14 mouse cellular contexts compared by ENCODE assay signal in genomic region chr3:63137391-63138147, GRCm38 (mm10).
DNase-seq lines count a peak whose midpoint lies in the region; ATAC-seq and TF ChIP-seq lines count a peak whose summit lies in the region.
"Had no signal": no experiment of that assay in that cellular context is flagged by ENCODE, and none has a peak within 500 bp of the region (broad histone marks: within the 10 kb centered on the region; RNA-seq: fewer than 3 reads in every experiment).

No protein-coding gene starts in this region.

- H3K27ac ChIP-seq in forebrain, embryonic 16.5 days (ENCODE audit: low read length), result no peak overlapping the region
- no peak overlapping the region for H3K27ac ChIP-seq in forebrain, embryonic 14.5 days (ENCODE audit: low read depth, low read length)
- H3K27ac ChIP-seq in lung, embryonic 16.5 days (ENCODE audit: low read length), result no peak overlapping the region
- H3K27ac ChIP-seq: forebrain, embryonic 10.5 days; hindbrain, embryonic 10.5 days; liver, embryonic 13.5 days had no signal

- no peak for TF ChIP-seq POLR2A in myocyte (IDR thresholded peaks at IDR 0.05; ENCODE audit: insufficient read length, low read depth)

- no peak overlapping the region for H3K4me2 ChIP-seq in forebrain, embryonic 16.5 days (ENCODE audit: low read length)
- no peak overlapping the region for H3K4me2 ChIP-seq in forebrain, embryonic 14.5 days (ENCODE audit: low read length)
- no peak overlapping the region for H3K4me2 ChIP-seq in lung, embryonic 16.5 days (ENCODE audit: low read depth, low read length)
- peak overlapping the region; percentile 35 for H3K4me2 ChIP-seq in myocyte (ENCODE audit: low read depth)
- H3K4me2 ChIP-seq: liver, embryonic 13.5 days had no signal

- no peaks in the 10 kb centered on the region for H3K36me3 ChIP-seq in forebrain, embryonic 16.5 days (ENCODE audit: control insufficient read depth, insufficient read depth)
- no peaks in the 10 kb centered on the region for H3K36me3 ChIP-seq in forebrain, embryonic 14.5 days (ENCODE audit: control insufficient read depth, insufficient read depth, low read length)
- H3K36me3 ChIP-seq in lung, embryonic 16.5 days (ENCODE audit: control insufficient read depth, insufficient read depth, low read length), result no peaks in the 10 kb centered on the region
- no peaks in the 10 kb centered on the region for H3K36me3 ChIP-seq in myocyte (ENCODE audit: control insufficient read depth, insufficient read depth)
- H3K36me3 ChIP-seq: forebrain, embryonic 10.5 days; hindbrain, embryonic 10.5 days; liver, embryonic 13.5 days had no signal

- H3K4me1 ChIP-seq in forebrain, embryonic 16.5 days (replicated peaks; ENCODE audit: control insufficient read depth, insufficient read depth, low read length), result no peaks in the 10 kb centered on the region
- H3K4me1 ChIP-seq in forebrain, embryonic 14.5 days (ENCODE audit: control insufficient read depth, insufficient read depth, low read length), result no peaks in the 10 kb centered on the region
- no peaks in the 10 kb centered on the region for H3K4me1 ChIP-seq in lung, embryonic 16.5 days (replicated peaks; ENCODE audit: control insufficient read depth, insufficient read depth, low read length)
- H3K4me1 ChIP-seq: forebrain, embryonic 10.5 days; hindbrain, embryonic 10.5 days; liver, embryonic 13.5 days had no signal

- H3K9me3 ChIP-seq in forebrain, embryonic 16.5 days (ENCODE audit: control insufficient read depth, low read length), result no peaks in the 10 kb centered on the region
- H3K9me3 ChIP-seq in forebrain, embryonic 14.5 days (replicated peaks; ENCODE audit: control insufficient read depth, low read length), result no peaks in the 10 kb centered on the region
- no peaks in the 10 kb centered on the region for H3K9me3 ChIP-seq in lung, embryonic 16.5 days (ENCODE audit: control insufficient read depth, low read length)
- H3K9me3 ChIP-seq: forebrain, embryonic 10.5 days; hindbrain, embryonic 10.5 days; liver, embryonic 13.5 days had no signal

- intact Hi-C loops in left cerebral cortex, postnatal 36 days (cut with DNase I), result no loop called here

- DNase-seq in forebrain, embryonic 14.5 days (ENCODE audit: low spot score), result no peak
- DNase-seq in lung, postnatal 14 days, result no peak
- DNase-seq in forelimb bud, embryonic 11.5 days (ENCODE audit: low read depth, low spot score), result peak; percentile 23
- no peak for DNase-seq in layer of hippocampus, adult 11-12 months (ENCODE audit: low spot score)
- DNase-seq in left cerebral cortex, postnatal 36 days (ENCODE audit: low spot score in 2 of 2), result no peak
- DNase-seq: cerebellum, postnatal 25 days; kidney, adult 8-10 months; liver, embryonic 13.5 days; thymus, postnatal 25 days had no signal

- no peak overlapping the region for H3K9ac ChIP-seq in forebrain, embryonic 16.5 days (replicated peaks; ENCODE audit: low read depth, low read length)
- no peak overlapping the region for H3K9ac ChIP-seq in forebrain, embryonic 14.5 days (ENCODE audit: low read length)
- H3K9ac ChIP-seq in lung, embryonic 16.5 days (ENCODE audit: low read length), result no peak overlapping the region
- H3K9ac ChIP-seq: liver, embryonic 13.5 days had no signal

- 70% methylated on average over 10 of the region's 10 CpGs for WGBS in forebrain, embryonic 16.5 days
- WGBS in forebrain, embryonic 14.5 days, result 78% methylated on average over 10 of the region's 10 CpGs
- WGBS in lung, embryonic 16.5 days, result 53% methylated on average over 10 of the region's 10 CpGs

- no peaks in the 10 kb centered on the region for H3K79me2 ChIP-seq in myocyte (ENCODE audit: control insufficient read depth, insufficient read depth)

- ATAC-seq in forebrain, embryonic 16.5 days, result peak; percentile 50
- no peak for ATAC-seq in forebrain, embryonic 14.5 days
- ATAC-seq in lung, embryonic 16.5 days (ENCODE audit: low read depth), result 0 out of 2 replicates have a peak, but pooled peaks have one; percentile 20

- no peaks in the 10 kb centered on the region for H3K27me3 ChIP-seq in forebrain, embryonic 16.5 days (replicated peaks; ENCODE audit: control insufficient read depth, insufficient read depth, low read length)
- H3K27me3 ChIP-seq in forebrain, embryonic 14.5 days (replicated peaks; ENCODE audit: control insufficient read depth, insufficient read depth, low read length), result no peaks in the 10 kb centered on the region
- no peaks in the 10 kb centered on the region for H3K27me3 ChIP-seq in lung, embryonic 16.5 days (ENCODE audit: control insufficient read depth, insufficient read depth, low read depth, low read length)
- H3K27me3 ChIP-seq in myocyte (ENCODE audit: control insufficient read depth, insufficient read depth, insufficient read length), result no peaks in the 10 kb centered on the region
- H3K27me3 ChIP-seq: liver, embryonic 13.5 days had no signal

- H3ac ChIP-seq in myocyte (ENCODE audit: control insufficient read depth, insufficient read length), result no peak overlapping the region

- no peak overlapping the region for H3K4me3 ChIP-seq in forebrain, embryonic 16.5 days (replicated peaks; ENCODE audit: low read length)
- no peak overlapping the region for H3K4me3 ChIP-seq in forebrain, embryonic 14.5 days (ENCODE audit: low read depth, low read length)
- H3K4me3 ChIP-seq in lung, embryonic 16.5 days (ENCODE audit: low read length), result no peak overlapping the region
- no peak overlapping the region for H3K4me3 ChIP-seq in myocyte
- H3K4me3 ChIP-seq: forebrain, embryonic 10.5 days; hindbrain, embryonic 10.5 days; liver, embryonic 13.5 days had no signal

TF ChIP-seq in myocyte, 11 proteins besides CTCF, POLR2A, EP300 and RAD21:
- TF ChIP-seq POLR2AphosphoS2 (IDR thresholded peaks at IDR 0.05; ENCODE audit: insufficient read length, low read depth) (no peak), SRF (IDR thresholded peaks at IDR 0.05; ENCODE audit: control insufficient read depth, insufficient read length, low read depth) (no peak), REST (IDR thresholded peaks at IDR 0.05; ENCODE audit: insufficient read depth, insufficient read length) (no peak), TCF12 (IDR thresholded peaks at IDR 0.05; ENCODE audit: insufficient read depth, poor library complexity, severe bottlenecking) (no peak), MYOG (IDR thresholded peaks at IDR 0.05; ENCODE audit: control insufficient read depth in 1 of 3, insufficient read depth in 1 of 3, insufficient read length in 2 of 3, low read depth in 2 of 3) (no peak), TCF3 (IDR thresholded peaks at IDR 0.05; ENCODE audit: insufficient read length, low read depth) (no peak), MYOD1 (IDR thresholded peaks at IDR 0.05; ENCODE audit: control insufficient read depth in 1 of 3, insufficient read length in 2 of 3, low read depth in 2 of 3) (no peak), E2F4 (IDR thresholded peaks at IDR 0.05; ENCODE audit: insufficient read depth) (no peak), CEBPB (IDR thresholded peaks at IDR 0.05; ENCODE audit: insufficient read depth, poor library complexity, severe bottlenecking) (no peak), MAX (IDR thresholded peaks at IDR 0.05; ENCODE audit: low read depth) (no peak), USF1 (IDR thresholded peaks at IDR 0.05; ENCODE audit: low read depth) (no peak)
